Mouse (Mus musculus) adrenal gland (tissue): ENCODE results near the gene Fcgr1.
"Not testable (repeated sequence)": the region's sequence is repeated elsewhere in the genome, so short reads cannot be mapped to it uniquely, and the experiment has no call there.

ENCODE experiments used
- intact Hi-C: fragments of 180-260 bp; cut with DNase I; formaldehyde crosslinking; loops from one replicate; pipeline ENCODE4 v1.15.1; 2025

Gene Fcgr1

DNA sequence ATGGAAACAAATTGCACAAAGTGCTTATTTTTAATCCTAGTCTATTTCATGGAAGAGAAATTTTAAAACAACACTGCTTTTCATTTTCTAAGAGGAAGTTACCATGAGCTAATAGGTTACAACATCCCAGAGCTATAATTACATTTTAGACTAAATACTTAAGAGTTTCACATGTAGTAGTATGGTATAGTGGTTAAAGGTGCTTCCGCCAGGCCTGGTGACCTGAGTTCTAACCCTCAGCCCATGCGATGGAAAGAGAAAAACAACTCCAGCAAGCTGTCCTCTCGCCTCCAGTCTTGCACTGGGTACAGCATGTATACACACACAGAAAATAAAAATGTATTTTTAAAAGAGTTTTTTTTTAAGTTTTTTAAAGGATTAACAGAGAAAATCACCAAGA lies 42.0 kb downstream of the Fcgr1 start:
- intact Hi-C loops: no loop called here

DNA sequence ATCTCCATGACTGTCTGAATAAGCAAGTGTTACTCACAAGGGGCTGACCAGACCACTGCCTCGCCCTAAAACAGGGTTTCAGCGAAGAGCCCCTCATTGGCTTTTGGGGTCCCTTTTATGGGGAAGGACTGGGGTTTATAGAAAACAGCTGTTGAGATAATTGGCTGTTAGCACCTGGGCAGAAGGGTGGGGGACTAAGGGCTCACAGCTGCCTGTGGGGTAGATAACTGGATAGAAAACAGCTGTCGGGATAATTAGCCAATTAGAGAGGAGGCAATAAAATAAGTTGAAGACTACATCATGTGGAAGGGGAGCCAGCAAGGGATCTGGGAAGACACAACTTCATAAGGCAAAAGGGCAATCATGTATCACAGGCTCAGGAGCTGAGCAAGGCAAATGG lies 42.9 kb downstream of the Fcgr1 start:
- intact Hi-C loops: no loop called here

- intact Hi-C loops: no loop called here
These were observed 44.8 kb downstream of the Fcgr1 start for GRCm38 (mm10) chr3:96249034-96249345.

DNA sequence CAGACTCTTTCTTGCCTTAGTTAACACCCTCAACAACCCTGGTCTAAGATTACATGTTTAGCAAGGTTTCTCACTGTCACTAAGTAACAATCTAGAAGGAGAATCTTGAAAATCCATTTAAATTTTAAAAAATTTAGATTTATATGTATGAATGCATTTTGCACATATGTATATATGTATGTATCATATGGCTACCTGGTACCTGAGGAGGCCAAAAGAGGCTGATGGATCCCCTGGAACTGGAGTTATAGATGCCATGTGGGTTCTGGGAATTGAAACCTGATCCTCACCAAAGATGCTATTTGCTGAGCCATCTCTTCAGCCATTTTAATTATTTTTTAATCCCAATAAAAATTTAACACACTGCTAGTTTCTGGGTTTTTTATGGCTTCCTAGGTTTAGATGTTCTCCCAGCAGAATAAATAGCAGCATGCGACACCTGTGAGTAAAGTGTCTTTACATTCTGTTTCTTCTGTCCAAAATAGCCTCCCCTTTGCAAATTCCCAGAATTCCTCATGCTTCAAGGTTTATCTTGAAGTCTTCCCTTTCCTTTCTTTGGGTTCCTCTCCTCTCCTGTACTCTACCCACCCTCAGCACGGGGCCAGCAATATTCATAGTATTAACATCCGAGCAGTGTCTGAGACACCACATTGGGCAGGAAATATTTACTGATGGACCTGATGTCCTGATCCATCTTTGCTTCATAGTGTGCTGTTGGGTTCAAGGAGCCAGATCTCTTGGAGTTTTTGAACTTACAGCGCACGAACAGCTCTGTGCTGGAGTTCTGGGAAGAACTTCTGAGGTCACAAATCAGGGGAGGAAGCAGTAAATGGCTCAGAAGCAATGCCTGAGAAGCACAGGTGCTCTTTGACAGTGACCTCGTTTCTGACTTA lies 45.4 kb downstream of the Fcgr1 start:
- intact Hi-C loops: no loop called here

DNA sequence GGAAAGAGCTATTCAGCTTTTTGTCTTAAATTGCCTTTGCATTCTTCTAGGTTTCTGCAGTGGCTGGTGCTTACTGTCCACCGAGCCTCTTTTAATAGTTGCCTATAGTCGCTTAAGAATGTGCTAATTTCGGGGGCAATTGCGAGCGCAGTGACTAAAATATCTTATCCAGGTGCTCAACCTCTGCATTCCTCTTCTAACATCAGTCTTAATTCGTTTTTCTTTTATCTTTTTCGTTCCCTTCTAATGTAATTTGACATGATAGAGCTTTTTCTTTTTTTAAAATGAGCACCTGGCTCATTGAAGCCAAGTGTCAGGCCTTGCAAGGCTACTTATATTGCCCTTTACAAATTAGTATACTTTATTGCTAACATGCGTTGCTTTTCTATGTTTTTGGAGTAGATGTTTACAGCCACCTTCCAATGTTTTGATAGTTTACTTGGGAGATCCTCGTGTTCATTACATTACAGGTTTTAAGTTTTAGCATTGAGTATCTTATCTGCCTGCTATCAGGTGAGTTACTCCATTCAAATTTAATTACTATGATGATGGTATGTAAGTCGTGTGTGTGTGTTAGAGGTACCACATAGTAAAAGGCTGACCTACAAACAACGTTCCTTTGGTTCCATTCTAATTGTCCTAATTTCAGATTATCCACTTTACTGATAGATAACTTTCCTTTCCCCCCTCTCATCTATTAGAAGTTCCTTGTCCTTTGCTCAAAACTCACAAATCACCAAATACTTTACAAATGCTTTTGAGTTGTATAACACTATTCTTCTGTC lies 46.2 kb downstream of the Fcgr1 start:
- intact Hi-C loops: no loop called here

GRCm38 (mm10) chr3:96246427-96246856 lies 47.3 kb downstream of the Fcgr1 start, which contains the start of gene Hist2h3c1:
Gene Hist2h3c1, plus strand, starts transcription at chr3:96246685.
- intact Hi-C loops: not testable (repeated sequence)

DNA sequence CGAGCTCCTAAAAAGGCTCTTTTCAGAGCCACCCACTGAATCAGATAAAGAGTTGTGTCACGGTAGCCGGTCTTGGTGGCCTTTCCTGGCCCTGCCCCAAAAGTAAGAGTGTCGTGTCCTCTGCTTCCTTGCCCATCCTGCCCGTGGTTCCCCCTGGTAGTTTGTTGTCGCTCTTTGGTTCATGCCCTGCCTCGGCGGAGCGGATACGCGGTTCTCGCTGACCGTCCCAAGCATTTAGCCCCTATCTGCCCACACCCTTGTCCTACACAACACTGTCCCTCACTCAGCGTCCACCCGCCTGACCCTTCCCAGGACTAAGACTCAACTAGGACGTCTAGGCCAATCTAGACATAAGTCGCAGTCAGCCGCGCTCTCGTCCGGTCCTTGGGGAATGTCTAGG lies 47.8 kb downstream of the Fcgr1 start:
- intact Hi-C loops: not testable (repeated sequence)

- intact Hi-C loops: loop anchor here (2.0 kb wide), 1 partner anchor 24 kb away; the partner anchor contains the start of genes Hist2h2ac and Hist2h2be
These were observed 48.5 kb downstream of the Fcgr1 start, which contains the start of gene Hist2h2aa1 for GRCm38 (mm10) chr3:96245003-96245886. Gene Hist2h2aa1, plus strand, starts transcription at chr3:96245497.

GRCm38 (mm10) chr3:96243921-96244572 lies 49.7 kb downstream of the Fcgr1 start:
- intact Hi-C loops: loop anchor here (2.0 kb wide), 1 partner anchor 23 kb away; the partner anchor contains the start of genes Hist2h2ac and Hist2h2be

- intact Hi-C loops: no loop called here
These were observed 53.0 kb downstream of the Fcgr1 start for GRCm38 (mm10) chr3:96240799-96241197.

DNA sequence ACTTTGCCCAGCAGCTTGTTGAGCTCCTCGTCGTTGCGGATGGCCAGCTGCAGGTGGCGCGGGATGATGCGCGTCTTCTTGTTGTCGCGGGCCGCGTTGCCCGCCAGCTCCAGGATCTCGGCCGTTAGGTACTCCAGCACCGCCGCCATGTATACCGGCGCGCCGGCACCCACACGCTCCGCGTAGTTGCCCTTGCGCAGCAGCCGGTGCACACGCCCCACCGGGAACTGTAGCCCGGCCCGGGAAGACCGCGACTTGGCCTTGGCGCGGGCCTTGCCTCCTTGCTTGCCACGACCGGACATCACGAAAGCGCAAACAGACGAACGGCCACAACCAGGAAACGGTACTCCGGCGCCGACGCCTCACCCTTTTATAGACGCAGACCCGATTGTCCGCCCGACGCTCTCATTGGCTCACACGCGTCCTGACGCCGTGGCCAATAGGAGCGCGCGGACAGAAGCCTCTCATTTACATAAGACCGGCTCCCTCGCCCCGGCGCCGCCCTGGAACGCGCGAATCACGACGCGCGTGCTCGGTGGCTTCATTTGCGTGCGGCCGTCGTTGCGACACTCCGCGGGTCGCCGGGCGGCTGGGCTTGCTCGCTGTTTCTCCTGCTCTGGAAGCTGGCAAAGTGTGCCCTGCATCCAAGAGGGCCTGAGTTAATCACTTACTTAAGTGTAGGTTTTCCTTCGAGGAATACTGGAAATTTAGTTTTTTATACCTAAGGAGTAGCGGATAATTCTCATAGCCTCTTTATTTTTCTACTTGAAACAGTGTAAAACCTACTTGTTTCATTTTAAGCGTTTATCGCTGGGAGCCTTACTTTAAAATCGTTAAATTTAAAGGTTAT lies 53.6 kb downstream of the Fcgr1 start, which contains the start of gene Hist2h2aa2:
Gene Hist2h2aa2 (minus strand): TSS at position 328 of the 850 bp plus-strand sequence.
- intact Hi-C loops: not testable (repeated sequence)

DNA sequence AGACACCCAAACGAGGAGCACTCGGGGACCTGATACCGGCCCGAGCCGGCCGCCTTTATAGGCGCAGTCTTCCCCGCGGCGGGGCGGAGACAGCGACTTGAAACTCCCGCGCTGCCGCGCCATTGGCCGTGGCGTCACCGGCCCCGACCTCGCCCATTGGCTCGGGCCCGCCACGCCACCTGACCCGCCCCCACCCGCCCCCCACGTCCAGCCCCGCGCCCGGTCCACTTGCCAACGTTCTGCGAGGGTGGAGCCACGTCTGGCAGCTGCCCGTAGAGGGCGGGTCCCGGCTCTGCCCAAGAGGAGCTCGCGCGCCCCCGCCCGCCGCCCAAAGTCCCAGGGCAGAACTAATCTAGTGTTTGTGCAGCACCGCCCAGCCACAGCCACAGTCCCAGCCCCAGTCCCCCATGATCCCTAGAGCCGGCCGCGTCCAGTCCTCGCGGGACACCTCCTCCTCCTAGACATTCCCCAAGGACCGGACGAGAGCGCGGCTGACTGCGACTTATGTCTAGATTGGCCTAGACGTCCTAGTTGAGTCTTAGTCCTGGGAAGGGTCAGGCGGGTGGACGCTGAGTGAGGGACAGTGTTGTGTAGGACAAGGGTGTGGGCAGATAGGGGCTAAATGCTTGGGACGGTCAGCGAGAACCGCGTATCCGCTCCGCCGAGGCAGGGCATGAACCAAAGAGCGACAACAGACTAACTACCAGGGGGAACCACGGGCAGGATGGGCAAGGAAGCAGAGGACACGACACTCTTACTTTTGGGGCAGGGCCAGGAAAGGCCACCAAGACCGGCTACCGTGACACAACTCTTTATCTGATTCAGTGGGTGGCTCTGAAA lies 54.6 kb downstream of the Fcgr1 start, which contains the start of gene Hist2h3c2:
Gene Hist2h3c2 (minus strand): TSS at position 174 of the 840 bp plus-strand sequence.
- intact Hi-C loops: not testable (repeated sequence)

DNA sequence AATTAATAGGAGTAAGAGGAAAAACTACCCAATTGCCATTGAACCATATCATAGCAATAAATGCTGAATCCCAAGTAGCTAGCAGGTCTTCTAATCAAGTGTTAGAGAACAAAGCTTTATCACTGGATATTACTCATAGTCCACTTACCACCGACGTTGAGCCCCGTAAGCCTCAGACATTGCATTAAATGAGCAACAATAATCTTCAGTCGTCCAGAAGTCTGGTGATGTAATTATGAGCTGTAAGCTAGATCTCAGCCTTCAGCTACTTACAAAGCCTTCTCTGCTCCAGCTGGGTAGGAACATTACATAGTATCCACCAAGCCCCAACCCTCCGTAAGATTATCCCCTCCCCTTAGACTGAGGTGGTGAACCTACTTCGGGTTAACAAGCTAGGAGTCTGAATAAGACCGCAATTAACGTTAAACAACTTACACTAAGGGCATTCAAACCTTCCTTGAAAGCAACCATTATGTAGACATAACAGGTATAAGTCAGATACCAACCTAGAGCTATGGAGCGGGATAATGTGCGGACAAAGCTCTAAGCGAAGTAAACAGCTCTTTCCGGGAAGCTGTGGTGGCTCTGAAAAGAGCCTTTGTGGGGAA lies 55.8 kb downstream of the Fcgr1 start:
- intact Hi-C loops: no loop called here

- intact Hi-C loops: no loop called here
These were observed 56.4 kb downstream of the Fcgr1 start for GRCm38 (mm10) chr3:96237335-96237903.

DNA sequence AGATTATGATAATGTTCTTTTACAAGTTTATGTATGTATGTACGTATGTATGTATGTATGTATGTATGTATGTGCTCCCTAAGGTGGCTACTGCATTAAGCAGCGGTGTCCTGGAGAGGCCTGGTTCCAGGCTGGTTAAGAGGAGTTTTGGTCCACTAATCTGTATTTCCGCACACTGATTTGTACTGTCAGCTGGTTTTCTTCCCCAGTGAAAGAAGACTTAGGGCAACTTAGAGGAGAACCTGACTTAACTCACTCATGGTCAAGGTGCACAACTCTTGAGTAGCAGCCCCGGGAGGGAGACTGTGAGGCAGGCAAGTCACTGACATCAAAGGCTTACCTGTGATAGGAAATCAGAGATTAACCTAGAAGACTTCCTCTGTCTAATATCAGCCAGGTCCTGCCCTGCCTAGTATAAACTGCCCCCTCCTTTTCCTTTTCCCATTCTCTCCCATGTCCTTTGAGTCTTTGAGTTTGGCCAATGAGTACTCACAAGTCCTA lies 56.9 kb downstream of the Fcgr1 start:
- intact Hi-C loops: no loop called here

DNA sequence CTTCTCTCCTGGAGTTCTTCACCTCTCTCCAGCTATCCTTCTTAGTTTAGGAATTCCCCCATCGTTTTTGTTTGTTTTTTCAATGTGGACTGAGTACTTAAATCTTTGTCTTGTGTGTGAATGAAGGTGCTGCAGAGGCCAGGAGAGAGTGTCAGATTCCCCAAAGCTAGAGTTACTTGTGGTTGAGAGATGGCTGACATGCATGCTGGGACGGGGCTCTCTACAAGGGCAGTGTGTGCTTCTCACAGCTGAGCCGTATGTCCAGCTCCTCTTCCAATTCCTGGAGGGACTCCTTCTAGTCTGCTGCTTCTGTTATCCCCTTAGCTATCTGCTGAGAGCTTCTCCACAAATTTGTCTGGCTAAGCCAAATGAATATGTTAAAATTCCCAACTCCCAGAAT lies 57.9 kb downstream of the Fcgr1 start:
- intact Hi-C loops: no loop called here

- intact Hi-C loops: no loop called here
These were observed 58.9 kb downstream of the Fcgr1 start for GRCm38 (mm10) chr3:96234914-96235313.
